Mouse (Mus musculus) stomach, postnatal 0 days (tissue): ENCODE measurements around the gene Oas2. TPM values are rescaled to one million over a fixed set of nuclear protein-coding genes. Genes with fewer than 3 reads are reported as not detected.

Source experiments
- ATAC-seq: fragments of 200-750 bp; cut with Nextera tagmentation; 2 replicates; pipeline ENCODE4 v1.8.0; 2017; ENCODE audit not compliant: low FRiP score, low TSS enrichment
- DNase-seq: peaks from one replicate; pipeline ENCODE4 v3.0.0-alpha.2; 2016; ENCODE audit warnings: low spot score
- H3K27ac ChIP-seq: fragments of 300-500 bp; sonication (generic); replicated peaks from 2 replicates; pipeline ENCODE4 v1.5.1; 2014; ENCODE audit warnings: mild to moderate bottlenecking, control low read depth
- H3K27me3 ChIP-seq: fragments of 300-500 bp; sonication (generic); 2 replicates; pipeline ENCODE4 v1.6.1; 2014; ENCODE audit warnings: low read length; ENCODE audit not compliant: control insufficient read depth, insufficient read depth
- H3K36me3 ChIP-seq: fragments of 300-500 bp; sonication (generic); 2 replicates; pipeline ENCODE4 v1.6.1; 2014; ENCODE audit warnings: low read length, mixed read lengths; ENCODE audit not compliant: control insufficient read depth, insufficient read depth
- H3K4me1 ChIP-seq: fragments of 300-500 bp; sonication (generic); replicated peaks from 2 replicates; pipeline ENCODE4 v1.6.1; 2014; ENCODE audit warnings: antibody characterized with exemption; ENCODE audit not compliant: control insufficient read depth, insufficient read depth
- H3K4me2 ChIP-seq: fragments of 300-500 bp; sonication (generic); replicated peaks from 2 replicates; pipeline ENCODE4 v1.6.1; 2014; ENCODE audit warnings: low read depth, mild to moderate bottlenecking, control low read depth, moderate library complexity
- H3K4me3 ChIP-seq: fragments of 300-500 bp; sonication (generic); 2 replicates; pipeline ENCODE4 v1.5.1; 2014; ENCODE audit warnings: low read depth, low read length, control low read depth
- H3K9ac ChIP-seq: fragments of 300-500 bp; sonication (generic); 2 replicates; pipeline ENCODE4 v1.6.1; 2014; ENCODE audit warnings: mild to moderate bottlenecking, low read length, control low read depth, mixed read lengths
- H3K9me3 ChIP-seq: fragments of 300-500 bp; sonication (generic); 2 replicates; pipeline ENCODE4 v1.6.1; 2016; ENCODE audit warnings: low read length; ENCODE audit not compliant: control insufficient read depth
- CTCF ChIP-seq: IDR thresholded peaks from 2 replicates; pipeline ENCODE4 v1.5.1; 2016; ENCODE audit warnings: antibody characterized with exemption, low read depth, mild to moderate bottlenecking, moderate library complexity
- EP300 ChIP-seq: optimal IDR thresholded peaks from 2 replicates; pipeline ENCODE3; 2016; ENCODE audit warnings: antibody characterized with exemption
- WGBS: fragments of 180-500 bp; shearing (Covaris S2); extraction: QIAGEN DNeasy Blood & Tissue Kit; methylation state at CpG from one replicate; pipeline ENCODE4 v1.1.7; 2014; 5-methylcytosine and 5-hydroxymethylcytosine counted together
- polyA plus RNA-seq: library from polyadenylated mRNA; unstranded; fragments of >200 nt; fragmentation: Nextera tagmentation; extraction: Ambion mirVana; gene quantifications from 2 replicates; pipeline ENCODE4 v1.2.1, GENCODE M21; 2015

Gene Oas2
- polyA plus RNA-seq, 1 experiment from 2014 or later: 0.74 TPM

- Histone ChIP-seq H3K4me1 (no peaks in the 10 kb centered on the region), H3K36me3 (no peaks in the 10 kb centered on the region), H3K9me3 (no peaks in the 10 kb centered on the region), H3K27ac (no peak overlapping the region), H3K4me3 (no peak overlapping the region), H3K27me3 (no peaks in the 10 kb centered on the region), H3K9ac (no peak overlapping the region), H3K4me2 (no peak overlapping the region)
- no peak for DNase-seq
- TF ChIP-seq CTCF (no peak), EP300 (no peak)
- ATAC-seq: no peak
- 67% methylated on average over 14 of the region's 14 CpGs for WGBS
Measured at GRCm38 (mm10) chr5:120775287-120775985, 25.8 kb upstream of the Oas2 start.

- ATAC-seq: no peak
- H3K27me3 ChIP-seq: no peaks in the 10 kb centered on the region
- H3K9me3 ChIP-seq: no peaks in the 10 kb centered on the region
- TF ChIP-seq EP300: no peak
- H3K4me2 ChIP-seq: no peak overlapping the region
- no peak overlapping the region for H3K9ac ChIP-seq
- no peaks in the 10 kb centered on the region for H3K4me1 ChIP-seq
- WGBS: 51% methylated on average over 3 of the region's 3 CpGs
- no peak overlapping the region for H3K27ac ChIP-seq
- H3K4me3 ChIP-seq: no peak overlapping the region
- H3K36me3 ChIP-seq: no peaks in the 10 kb centered on the region
- DNase-seq: no peak
Measured at GRCm38 (mm10) chr5:120769396-120769795, 19.7 kb upstream of the Oas2 start.

- Histone ChIP-seq H3K9ac (no peak overlapping the region), H3K4me2 (no peak overlapping the region), H3K4me3 (no peak overlapping the region), H3K27me3 (no peaks in the 10 kb centered on the region), H3K36me3 (no peaks in the 10 kb centered on the region), H3K27ac (no peak overlapping the region), H3K9me3 (no peaks in the 10 kb centered on the region), H3K4me1 (no peaks in the 10 kb centered on the region)
- TF ChIP-seq CTCF (no peak), EP300 (no peak)
- DNase-seq: no peak
- ATAC-seq: no peak
- 66% methylated on average over 8 of the region's 8 CpGs for WGBS
Measured at GRCm38 (mm10) chr5:120765010-120765409, 15.4 kb upstream of the Oas2 start.

GRCm38 (mm10) chr5:120761901-120762300, 12.2 kb upstream of the Oas2 start:
- Histone ChIP-seq H3K9me3 (no peaks in the 10 kb centered on the region), H3K4me3 (no peak overlapping the region), H3K27ac (no peak overlapping the region), H3K9ac (no peak overlapping the region), H3K4me2 (no peak overlapping the region), H3K27me3 (no peaks in the 10 kb centered on the region), H3K4me1 (no peaks in the 10 kb centered on the region), H3K36me3 (no peaks in the 10 kb centered on the region)
- WGBS: 30% methylated on average over 6 of the region's 6 CpGs
- ATAC-seq: 0 out of 2 replicates have a peak, but pooled peaks have one; percentile 38
- DNase-seq: no peak
- no peak for TF ChIP-seq CTCF
- TF ChIP-seq EP300: no peak

GRCm38 (mm10) chr5:120754215-120754614, 4.6 kb upstream of the Oas2 start:
- Histone ChIP-seq H3K27me3 (no peaks in the 10 kb centered on the region), H3K4me2 (no peak overlapping the region), H3K27ac (no peak overlapping the region), H3K36me3 (no peaks in the 10 kb centered on the region), H3K4me1 (no peaks in the 10 kb centered on the region), H3K9ac (no peak overlapping the region), H3K4me3 (no peak overlapping the region), H3K9me3 (no peaks in the 10 kb centered on the region)
- TF ChIP-seq EP300 (no peak), CTCF (no peak)
- ATAC-seq (no peak), DNase-seq (no peak)
- WGBS: 82% methylated on average over 4 of the region's 4 CpGs

GRCm38 (mm10) chr5:120752786-120753185, 3.1 kb upstream of the Oas2 start:
- H3K9me3 ChIP-seq: no peaks in the 10 kb centered on the region
- ATAC-seq (no peak), DNase-seq (no peak)
- no peaks in the 10 kb centered on the region for H3K4me1 ChIP-seq
- no peak overlapping the region for H3K27ac ChIP-seq
- no peak overlapping the region for H3K4me3 ChIP-seq
- TF ChIP-seq EP300: no peak
- no peak for TF ChIP-seq CTCF
- H3K27me3 ChIP-seq: no peaks in the 10 kb centered on the region
- H3K9ac ChIP-seq: no peak overlapping the region
- no peak overlapping the region for H3K4me2 ChIP-seq
- WGBS: 70% methylated on average over 3 of the region's 3 CpGs
- no peaks in the 10 kb centered on the region for H3K36me3 ChIP-seq
